Mouse (Mus musculus) midbrain, postnatal 0 days (tissue): Measurements from ENCODE around the gene Nrp1. TPM values are rescaled to one million over a fixed set of nuclear protein-coding genes. Genes with fewer than 3 reads are reported as not detected.

Experiments used
- ATAC-seq: fragments of 200-750 bp; cut with Nextera tagmentation; 2 replicates; pipeline ENCODE4 v1.8.0; 2017; ENCODE audit warnings: moderate number of reproducible peaks, mild to moderate bottlenecking, moderate TSS enrichment, moderate library complexity; ENCODE audit not compliant: low FRiP score
- DNase-seq: peaks from one replicate; pipeline ENCODE4 v3.0.0-alpha.2; 2015; ENCODE audit warnings: low spot score
- H3K27ac ChIP-seq: fragments of 300-500 bp; sonication (generic); 2 replicates; pipeline ENCODE4 v1.5.1; 2014; ENCODE audit warnings: low read depth, mild to moderate bottlenecking, low read length, mixed read lengths
- H3K27me3 ChIP-seq: fragments of 300-500 bp; sonication (generic); 2 replicates; pipeline ENCODE4 v1.6.1; 2014; ENCODE audit warnings: low read length, control low read depth, mixed read lengths; ENCODE audit not compliant: insufficient read depth
- H3K36me3 ChIP-seq: fragments of 300-500 bp; sonication (generic); 2 replicates; pipeline ENCODE4 v1.6.1; 2014; ENCODE audit warnings: low read length, control low read depth, mixed read lengths; ENCODE audit not compliant: insufficient read depth
- H3K4me1 ChIP-seq: fragments of 300-500 bp; sonication (generic); 2 replicates; pipeline ENCODE4 v1.6.1; 2014; ENCODE audit warnings: mild to moderate bottlenecking, control low read depth, antibody characterized with exemption, low read length, mixed read lengths; ENCODE audit not compliant: insufficient read depth
- H3K4me2 ChIP-seq: fragments of 300-500 bp; sonication (generic); 2 replicates; pipeline ENCODE4 v1.6.1; 2014; ENCODE audit warnings: low read depth, mild to moderate bottlenecking, low read length, mixed read lengths; ENCODE audit not compliant: poor library complexity, severe bottlenecking
- H3K4me3 ChIP-seq: fragments of 300-500 bp; sonication (generic); 2 replicates; pipeline ENCODE4 v1.5.1; 2014; ENCODE audit warnings: low read depth, mild to moderate bottlenecking, low read length, moderate library complexity
- H3K9ac ChIP-seq: fragments of 300-500 bp; sonication (generic); replicated peaks from 2 replicates; pipeline ENCODE4 v1.6.1; 2014; ENCODE audit warnings: mild to moderate bottlenecking, low read length, moderate library complexity, mixed read lengths; ENCODE audit not compliant: poor library complexity, severe bottlenecking
- H3K9me3 ChIP-seq: fragments of 300-500 bp; sonication (generic); 2 replicates; pipeline ENCODE4 v1.6.1; 2016; ENCODE audit warnings: low read length, control low read depth
- CTCF ChIP-seq: IDR thresholded peaks from 2 replicates; pipeline ENCODE4 v1.5.1; 2016; ENCODE audit warnings: antibody characterized with exemption, mild to moderate bottlenecking
- WGBS: fragments of 180-500 bp; shearing (Covaris S2); extraction: QIAGEN DNeasy Blood & Tissue Kit; methylation state at CpG from one replicate; pipeline ENCODE4 v1.1.7; 2014; 5-methylcytosine and 5-hydroxymethylcytosine counted together
- microRNA counts: library from miRNA; unstranded; fragments of <30 nt; microRNA quantifications from one replicate; lab custom pipeline; 2015
- microRNA-seq: library from miRNA; unstranded; fragments of <30 nt; microRNA quantifications from one replicate; pipeline ENCODE4, GENCODE M21; 2016; ENCODE audit warnings: borderline number of aligned reads
- polyA plus RNA-seq: library from polyadenylated mRNA; unstranded; fragments of >200 nt; fragmentation: Nextera tagmentation; extraction: Ambion mirVana; gene quantifications from 2 replicates; pipeline ENCODE4 v1.2.1, GENCODE M21; 2015
- total RNA-seq: library from RNA; depleted of rRNA; stranded (reverse); fragments of >200 nt; gene quantifications from 2 replicates; pipeline ENCODE4 v1.2.3, GENCODE M21; 2014

Nrp1 gene
- total and polyA plus RNA-seq, 2 experiments from 2014 or later: 57.9 to 59.3 TPM

DNA sequence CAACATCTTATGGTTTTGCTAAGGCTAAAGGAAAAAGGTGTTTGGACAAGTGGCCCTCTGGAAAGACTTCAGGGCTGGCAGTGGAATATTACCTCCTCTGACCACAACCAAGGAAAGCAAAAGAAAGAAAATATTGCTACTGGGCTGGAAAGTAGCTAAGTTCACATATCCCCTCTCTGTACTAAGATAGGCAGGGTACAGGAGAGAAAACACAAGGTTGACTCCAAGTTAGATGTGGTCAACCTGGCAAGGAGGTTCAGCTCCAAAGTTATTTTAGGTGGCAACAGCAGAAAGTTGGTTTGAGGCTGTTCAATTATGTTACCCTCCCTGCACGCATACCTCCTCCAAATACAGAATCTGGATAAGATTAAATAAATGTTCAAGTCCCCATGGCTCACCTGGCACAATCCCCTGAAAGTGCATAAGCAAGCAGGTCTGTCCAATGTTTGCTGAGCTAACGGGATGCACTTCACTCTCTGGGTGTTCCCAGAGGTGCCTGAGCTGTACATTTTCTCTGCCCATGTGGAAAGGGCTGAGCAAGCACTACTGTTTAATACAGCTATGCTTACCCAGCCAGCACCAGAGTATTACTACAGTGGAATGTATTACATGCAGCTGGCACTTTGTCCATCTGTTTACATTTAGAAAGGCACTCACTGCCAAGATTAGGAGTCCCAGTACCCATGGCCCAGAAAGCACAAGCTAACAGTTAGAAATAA is 185.9 kb downstream of the Nrp1 start:
- TF ChIP-seq CTCF: no peak
- no peaks in the 10 kb centered on the region for H3K27me3 ChIP-seq
- no peak overlapping the region for H3K4me2 ChIP-seq
- no peaks in the 10 kb centered on the region for H3K4me1 ChIP-seq
- H3K4me3 ChIP-seq: no peak overlapping the region
- 72% methylated on average over 2 of the region's 2 CpGs for WGBS
- no peak overlapping the region for H3K27ac ChIP-seq
- no peak for DNase-seq
- no peak for ATAC-seq
- H3K9me3 ChIP-seq: no peaks in the 10 kb centered on the region
- H3K9ac ChIP-seq: no peak overlapping the region
- H3K36me3 ChIP-seq: no peaks in the 10 kb centered on the region

DNA sequence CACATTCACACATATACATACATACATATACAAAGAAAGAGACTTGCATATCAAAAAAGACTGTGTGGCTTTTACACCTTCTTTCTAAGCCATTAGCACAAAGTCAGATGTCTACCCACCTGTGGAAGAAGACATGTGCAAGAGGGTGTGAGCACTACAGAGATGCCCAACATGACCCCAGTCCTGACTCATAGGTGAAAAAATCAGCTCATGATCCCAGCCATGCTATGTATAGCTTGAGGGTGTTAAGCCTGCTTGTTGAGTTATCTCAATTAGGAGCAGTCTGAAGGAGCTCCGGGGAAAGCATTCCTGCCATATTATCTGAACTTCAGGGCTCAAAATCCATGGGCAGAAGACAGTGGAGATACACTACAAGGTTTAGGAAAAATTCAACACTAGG is 187.9 kb downstream of the Nrp1 start:
- 91% methylated on average over 1 of the region's 1 CpGs for WGBS
- ATAC-seq (no peak), DNase-seq (no peak)
- Histone ChIP-seq H3K27ac (no peak overlapping the region), H3K4me1 (no peaks in the 10 kb centered on the region), H3K4me3 (no peak overlapping the region), H3K4me2 (no peak overlapping the region), H3K9ac (no peak overlapping the region), H3K27me3 (no peaks in the 10 kb centered on the region), H3K36me3 (no peaks in the 10 kb centered on the region), H3K9me3 (no peaks in the 10 kb centered on the region)
- TF ChIP-seq CTCF: no peak

DNA sequence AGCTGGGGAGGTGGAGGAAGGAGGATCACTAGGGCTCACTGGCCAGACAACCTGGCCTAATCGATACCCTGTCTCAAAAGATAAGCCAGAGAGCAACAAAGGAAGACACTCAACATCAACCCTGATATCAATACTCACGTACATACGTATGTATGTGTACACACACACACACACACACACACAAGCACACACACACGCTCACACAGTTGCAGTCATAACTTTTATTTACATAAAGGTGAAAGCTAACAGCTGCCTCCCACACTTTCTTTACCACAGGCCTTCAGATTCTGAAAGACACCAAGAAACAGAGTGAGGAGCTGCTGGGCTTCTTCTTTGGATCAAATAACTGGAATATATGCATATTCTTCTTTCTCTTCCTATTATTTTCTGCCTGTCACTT is 189.0 kb downstream of the Nrp1 start:
- TF ChIP-seq CTCF: no peak
- no peak for DNase-seq
- ATAC-seq: no peak
- no peaks in the 10 kb centered on the region for H3K36me3 ChIP-seq
- H3K27me3 ChIP-seq: no peaks in the 10 kb centered on the region
- H3K9ac ChIP-seq: no peak overlapping the region
- no peak overlapping the region for H3K27ac ChIP-seq
- H3K4me1 ChIP-seq: no peaks in the 10 kb centered on the region
- no peaks in the 10 kb centered on the region for H3K9me3 ChIP-seq
- no peak overlapping the region for H3K4me2 ChIP-seq
- WGBS: 88% methylated on average over 4 of the region's 4 CpGs
- H3K4me3 ChIP-seq: no peak overlapping the region

DNA sequence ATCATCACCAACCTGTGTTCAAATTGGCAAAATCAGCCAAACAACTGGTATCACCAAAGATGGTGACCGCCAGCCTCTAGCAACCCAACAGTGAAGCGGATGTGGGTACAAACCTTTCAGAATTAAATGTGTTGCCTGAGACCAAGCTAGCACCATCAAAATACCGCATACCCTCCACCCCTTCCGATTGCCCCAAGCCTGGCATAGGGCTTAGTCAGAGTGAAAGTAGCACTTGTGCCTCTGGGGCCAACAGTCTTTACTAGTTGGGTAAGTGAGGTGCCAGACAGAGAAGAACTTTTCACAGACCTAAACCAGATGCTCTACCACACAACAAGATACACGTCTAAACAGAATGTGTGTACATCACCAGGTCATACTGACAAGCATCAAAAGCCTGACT is 191.3 kb downstream of the Nrp1 start:
- DNase-seq: no peak
- Histone ChIP-seq H3K9me3 (no peaks in the 10 kb centered on the region), H3K27me3 (no peaks in the 10 kb centered on the region), H3K9ac (no peak overlapping the region), H3K36me3 (no peaks in the 10 kb centered on the region), H3K4me1 (no peaks in the 10 kb centered on the region), H3K4me3 (no peak overlapping the region), H3K4me2 (no peak overlapping the region), H3K27ac (no peak overlapping the region)
- ATAC-seq: no peak
- WGBS: 94% methylated on average over 5 of the region's 5 CpGs
- TF ChIP-seq CTCF: no peak

DNA sequence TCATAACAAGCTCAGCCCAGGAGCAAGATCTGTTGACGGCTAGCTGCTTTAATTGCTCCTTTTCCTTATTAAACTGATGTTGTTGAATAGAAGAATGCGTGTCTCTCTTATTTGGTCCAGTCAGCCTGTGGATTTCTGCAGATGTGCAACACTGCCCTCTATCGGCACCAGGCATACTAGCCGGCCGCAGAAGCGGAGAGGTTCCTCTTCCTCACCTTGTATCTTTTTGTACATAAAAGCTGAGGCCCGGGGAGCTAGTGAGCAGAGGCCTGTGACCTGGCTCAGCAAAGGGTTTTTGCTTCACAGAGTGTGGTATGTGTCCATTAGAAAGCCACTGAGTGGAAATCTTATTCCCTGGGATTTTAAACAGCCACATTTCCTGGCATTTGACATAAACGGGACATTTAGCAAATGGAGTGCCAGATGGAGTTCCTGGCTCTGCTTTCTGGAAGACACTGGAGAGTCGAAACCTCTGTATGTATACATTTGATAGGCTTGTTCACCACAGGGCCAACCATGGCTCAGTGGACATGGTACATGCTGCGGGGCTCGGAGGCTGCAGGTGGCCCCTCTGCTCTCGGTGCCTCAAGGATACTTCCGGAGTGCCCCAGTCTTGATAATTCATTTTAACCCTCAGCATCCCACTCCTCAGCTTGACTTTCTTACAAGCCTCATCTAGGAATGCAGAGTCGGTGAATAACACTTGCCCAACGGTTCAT is 193.2 kb downstream of the Nrp1 start:
- Histone ChIP-seq H3K36me3 (no peaks in the 10 kb centered on the region), H3K27me3 (no peaks in the 10 kb centered on the region), H3K9me3 (no peaks in the 10 kb centered on the region), H3K27ac (no peak overlapping the region), H3K4me3 (no peak overlapping the region), H3K4me2 (no peak overlapping the region), H3K4me1 (no peaks in the 10 kb centered on the region), H3K9ac (no peak overlapping the region)
- DNase-seq (peak; percentile 82), ATAC-seq (no peak)
- WGBS: 48% methylated on average over 15 of the region's 15 CpGs
- peak; percentile 95 for TF ChIP-seq CTCF

MicroRNAs encoded within 50 kb of the gene (microRNA counts, 519-probe panel; counts per million panel counts)
- microRNA mmu-miR-1903 (lab: Ali Mortazavi, UCI): 528 counts per million, percentile 58 among the panel's probes with 10 or more counts

Small RNA genes lying within 50 kb of the gene (microRNA-seq; reads per million reads assigned to microRNA genes)
- gene Mir1903: not detected
